23 mouse cellular contexts compared by ENCODE assay signal in genomic region chr11:89527800-89528430, GRCm38 (mm10).
DNase-seq lines count a peak whose midpoint lies in the region; ATAC-seq and TF ChIP-seq lines count a peak whose summit lies in the region.
"Had no signal": no experiment of that assay in that cellular context is flagged by ENCODE, and none has a peak within 500 bp of the region (broad histone marks: within the 10 kb centered on the region; RNA-seq: fewer than 3 reads in every experiment).

No protein-coding gene starts in this region.

- no peaks in the 10 kb centered on the region for H3K79me3 ChIP-seq in C2C12 (ENCODE audit: low read depth)

- H3K79me2 ChIP-seq in C2C12 (ENCODE audit: control insufficient read depth, insufficient read depth) (no peaks in the 10 kb centered on the region), myocyte (ENCODE audit: control insufficient read depth, insufficient read depth) (no peaks in the 10 kb centered on the region)

- H3ac ChIP-seq in C2C12 (ENCODE audit: control insufficient read depth, insufficient read length, low read depth) (no peak overlapping the region), myocyte (ENCODE audit: control insufficient read depth, insufficient read length) (no peak overlapping the region)

- ATAC-seq in forebrain, embryonic 11.5 days (replicated peaks; ENCODE audit: low FRiP score): no peak
- ATAC-seq in forebrain, embryonic 16.5 days: no peak
- ATAC-seq: CD4-positive, CD25-positive, alpha-beta regulatory T cell, adult 4 months; forebrain, embryonic 15.5 days; midbrain, embryonic 13.5 days had no signal

- no peaks in the 10 kb centered on the region for H3K9me3 ChIP-seq in forebrain, embryonic 11.5 days (ENCODE audit: control insufficient read depth, low read length)
- H3K9me3 ChIP-seq in forebrain, embryonic 16.5 days (ENCODE audit: control insufficient read depth, low read length): no peaks in the 10 kb centered on the region
- H3K9me3 ChIP-seq: forebrain, embryonic 15.5 days; heart, embryonic 12.5 days; kidney, embryonic 15.5 days; limb, embryonic 12.5 days; lung, embryonic 15.5 days; midbrain, embryonic 13.5 days; neural tube, embryonic 15.5 days had no signal

- peak; percentile 31 for DNase-seq in cerebellum, adult 9-11 months
- DNase-seq in cerebellum, adult 11 months: no peak
- DNase-seq in forebrain, embryonic 11.5 days (ENCODE audit: low spot score): peak; percentile 4
- DNase-seq in thymus, postnatal 14 days: no peak
- DNase-seq: adrenal gland, postnatal 25 days; gastrocnemius, adult 2 months; gastrocnemius, postnatal 36 days; heart, adult 2 months; kidney, adult 18-20 months; kidney, postnatal 25 days had no signal

- H3K27ac ChIP-seq in forebrain, embryonic 11.5 days (ENCODE audit: low read depth, low read length): no peak overlapping the region
- H3K27ac ChIP-seq in forebrain, embryonic 16.5 days (ENCODE audit: low read length): no peak overlapping the region
- H3K27ac ChIP-seq: forebrain, embryonic 15.5 days; gastrocnemius, adult 2 months; heart, adult 2 months; hindbrain, embryonic 14.5 days; kidney, embryonic 15.5 days; limb, embryonic 12.5 days; lung, embryonic 15.5 days; midbrain, embryonic 13.5 days; neural tube, embryonic 15.5 days had no signal

- TF ChIP-seq CTCF in C2C12 (IDR thresholded peaks at IDR 0.05; ENCODE audit: control insufficient read depth, insufficient read depth, insufficient read length): no peak

- no peak overlapping the region for H3K4me3 ChIP-seq in forebrain, embryonic 11.5 days (ENCODE audit: low read depth, low read length)
- H3K4me3 ChIP-seq in forebrain, embryonic 16.5 days (replicated peaks; ENCODE audit: low read length): no peak overlapping the region
- H3K4me3 ChIP-seq in C2C12 (ENCODE audit: insufficient read depth, poor library complexity, severe bottlenecking) (no peak overlapping the region), myocyte (no peak overlapping the region)
- H3K4me3 ChIP-seq: forebrain, embryonic 15.5 days; gastrocnemius, adult 2 months; heart, adult 2 months; heart, embryonic 12.5 days; kidney, embryonic 15.5 days; limb, embryonic 12.5 days; lung, embryonic 15.5 days; midbrain, embryonic 13.5 days; neural tube, embryonic 15.5 days had no signal

- no peaks in the 10 kb centered on the region for H3K4me1 ChIP-seq in forebrain, embryonic 11.5 days (replicated peaks; ENCODE audit: control insufficient read depth, insufficient read depth, low read length)
- H3K4me1 ChIP-seq in forebrain, embryonic 16.5 days (replicated peaks; ENCODE audit: control insufficient read depth, insufficient read depth, low read length): 0 out of 2 replicates have a peak, but pooled peaks cover 4% of the 10 kb centered on the region
- H3K4me1 ChIP-seq: heart, embryonic 12.5 days; kidney, embryonic 15.5 days; limb, embryonic 12.5 days; midbrain, embryonic 13.5 days had no signal

- no peaks in the 10 kb centered on the region for H3K27me3 ChIP-seq in forebrain, embryonic 11.5 days (ENCODE audit: control insufficient read depth, insufficient read depth, low read length)
- no peaks in the 10 kb centered on the region for H3K27me3 ChIP-seq in forebrain, embryonic 16.5 days (replicated peaks; ENCODE audit: control insufficient read depth, insufficient read depth, low read length)
- H3K27me3 ChIP-seq in C2C12 (ENCODE audit: control insufficient read depth, insufficient read depth, insufficient read length) (no peaks in the 10 kb centered on the region), myocyte (ENCODE audit: control insufficient read depth, insufficient read depth, insufficient read length) (no peaks in the 10 kb centered on the region)
- H3K27me3 ChIP-seq: forebrain, embryonic 15.5 days; heart, embryonic 12.5 days; kidney, embryonic 15.5 days; limb, embryonic 12.5 days; lung, embryonic 15.5 days; midbrain, embryonic 13.5 days; neural tube, embryonic 15.5 days had no signal

- WGBS in forebrain, embryonic 11.5 days: 83% methylated on average over 4 of the region's 4 CpGs
- WGBS in forebrain, embryonic 16.5 days: 73% methylated on average over 4 of the region's 4 CpGs

- H3K36me3 ChIP-seq in forebrain, embryonic 11.5 days (ENCODE audit: control insufficient read depth, insufficient read depth, low read length): no peaks in the 10 kb centered on the region
- no peaks in the 10 kb centered on the region for H3K36me3 ChIP-seq in forebrain, embryonic 16.5 days (ENCODE audit: control insufficient read depth, insufficient read depth)
- H3K36me3 ChIP-seq in C2C12 (ENCODE audit: control insufficient read depth, insufficient read depth) (no peaks in the 10 kb centered on the region), myocyte (ENCODE audit: control insufficient read depth, insufficient read depth) (no peaks in the 10 kb centered on the region)
- H3K36me3 ChIP-seq: forebrain, embryonic 15.5 days; heart, embryonic 12.5 days; kidney, embryonic 15.5 days; limb, embryonic 12.5 days; lung, embryonic 15.5 days; midbrain, embryonic 13.5 days; neural tube, embryonic 15.5 days had no signal

- TF ChIP-seq POLR2A in myocyte (IDR thresholded peaks at IDR 0.05; ENCODE audit: insufficient read length, low read depth): no peak

- H3K4me2 ChIP-seq in forebrain, embryonic 11.5 days (ENCODE audit: low read depth, low read length, severe bottlenecking): no peak overlapping the region
- no peak overlapping the region for H3K4me2 ChIP-seq in forebrain, embryonic 16.5 days (ENCODE audit: low read length)
- H3K4me2 ChIP-seq in myocyte (ENCODE audit: low read depth): peak overlapping the region; percentile 46
- H3K4me2 ChIP-seq: forebrain, embryonic 15.5 days; heart, embryonic 12.5 days; hindbrain, embryonic 14.5 days; kidney, embryonic 15.5 days; limb, embryonic 12.5 days; liver, embryonic 11.5 days; lung, embryonic 15.5 days; midbrain, embryonic 13.5 days; neural tube, embryonic 15.5 days had no signal

- no peak overlapping the region for H3K9ac ChIP-seq in forebrain, embryonic 11.5 days (ENCODE audit: low read length)
- H3K9ac ChIP-seq in forebrain, embryonic 16.5 days (replicated peaks; ENCODE audit: low read depth, low read length): no peak overlapping the region
- H3K9ac ChIP-seq: forebrain, embryonic 15.5 days; heart, embryonic 12.5 days; hindbrain, embryonic 14.5 days; kidney, embryonic 15.5 days; limb, embryonic 12.5 days; lung, embryonic 15.5 days; midbrain, embryonic 13.5 days; neural tube, embryonic 15.5 days had no signal

TF ChIP-seq in C2C12, 6 proteins besides CTCF, POLR2A, EP300 and RAD21:
- TF ChIP-seq CEBPB (IDR thresholded peaks at IDR 0.05; ENCODE audit: low read depth) (no peak), MYOG (IDR thresholded peaks at IDR 0.05; ENCODE audit: control insufficient read depth, extremely low read depth, insufficient read length) (no peak), USF1 (IDR thresholded peaks at IDR 0.05; ENCODE audit: low read depth) (peak; percentile 62), MAX (IDR thresholded peaks at IDR 0.05) (no peak), MYOD1 (IDR thresholded peaks at IDR 0.05; ENCODE audit: control insufficient read depth, insufficient read length, low read depth) (peak; percentile 91)
TF ChIP-seq in C2C12: peak in this region for 2.

TF ChIP-seq in myocyte, 11 proteins besides CTCF, POLR2A, EP300 and RAD21:
- TF ChIP-seq POLR2AphosphoS2 (IDR thresholded peaks at IDR 0.05; ENCODE audit: insufficient read length, low read depth) (no peak), E2F4 (IDR thresholded peaks at IDR 0.05; ENCODE audit: insufficient read depth) (no peak), CEBPB (IDR thresholded peaks at IDR 0.05; ENCODE audit: insufficient read depth, poor library complexity, severe bottlenecking) (no peak), TCF3 (IDR thresholded peaks at IDR 0.05; ENCODE audit: insufficient read length, low read depth) (no peak), SRF (IDR thresholded peaks at IDR 0.05; ENCODE audit: control insufficient read depth, insufficient read length, low read depth) (no peak), MYOG (IDR thresholded peaks at IDR 0.05; ENCODE audit: control insufficient read depth in 1 of 3, insufficient read depth in 1 of 3, insufficient read length in 2 of 3, low read depth in 2 of 3) (peak in 1 of 3 experiments; percentile 22), MYOD1 (IDR thresholded peaks at IDR 0.05; ENCODE audit: control insufficient read depth in 1 of 3, insufficient read length in 2 of 3, low read depth in 2 of 3) (peak; percentile 77 to 95 (median 88)), MAX (IDR thresholded peaks at IDR 0.05; ENCODE audit: low read depth) (no peak), REST (IDR thresholded peaks at IDR 0.05; ENCODE audit: insufficient read depth, insufficient read length) (no peak), TCF12 (IDR thresholded peaks at IDR 0.05; ENCODE audit: insufficient read depth, poor library complexity, severe bottlenecking) (peak; percentile 44), USF1 (IDR thresholded peaks at IDR 0.05; ENCODE audit: low read depth) (peak; percentile 75)

Comparison
In these comparisons a context has a peak if more than half of its experiments do, and no peak if none do; other contexts are left out.
1. DNase-seq: peak in cerebellum, adult 9-11 months (single experiment) and forebrain, embryonic 11.5 days (single experiment); none in cerebellum, adult 11 months (single experiment) and thymus, postnatal 14 days (single experiment).